Mouse (Mus musculus): Measurements from ENCODE around the gene 2310050C09Rik.

2310050C09Rik gene

DNA sequence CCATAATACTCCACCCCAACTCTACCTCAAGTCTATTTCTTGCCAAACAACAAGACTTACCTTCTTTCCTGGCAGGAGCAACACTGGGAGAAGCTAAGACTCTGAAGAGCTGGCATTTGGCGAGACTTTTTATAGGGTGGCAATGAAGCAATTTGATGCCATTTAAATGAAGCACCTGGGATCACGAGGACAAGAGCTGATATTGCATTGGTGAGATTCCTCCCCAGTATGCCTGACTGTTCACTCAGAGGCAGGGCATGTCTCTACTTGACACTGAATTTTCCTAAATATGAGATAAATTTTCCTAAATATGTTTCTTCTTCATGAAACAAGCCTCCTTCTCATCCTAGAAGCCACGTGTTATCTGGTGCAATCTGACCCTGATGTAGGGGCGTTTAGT lies at the start of gene 2310050C09Rik:
2310050C09Rik (minus strand) TSS at position 101 of the 400 bp plus-strand sequence.
- no peak for DNase-seq

DNA sequence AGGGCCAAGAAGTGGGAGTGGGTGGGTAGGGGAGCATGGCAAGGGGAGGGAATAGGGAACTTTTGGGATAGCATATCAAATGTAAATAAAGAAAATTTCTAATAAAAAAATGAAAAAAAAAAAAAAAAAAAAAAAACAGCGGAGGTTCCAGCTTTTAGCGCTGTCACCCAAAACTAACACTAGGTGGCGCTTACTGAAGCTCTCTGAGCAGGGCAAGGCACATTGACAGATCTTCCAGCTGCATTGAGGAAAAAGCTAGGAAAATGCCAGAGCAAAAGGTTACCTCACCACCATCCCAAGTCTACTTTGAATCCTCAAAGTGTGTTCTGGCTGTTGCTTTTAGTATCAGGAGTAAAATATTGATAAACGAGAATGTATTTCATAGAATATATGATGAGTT lies 37.6 kb upstream of the 2310050C09Rik start:
- no peak for DNase-seq

DNA sequence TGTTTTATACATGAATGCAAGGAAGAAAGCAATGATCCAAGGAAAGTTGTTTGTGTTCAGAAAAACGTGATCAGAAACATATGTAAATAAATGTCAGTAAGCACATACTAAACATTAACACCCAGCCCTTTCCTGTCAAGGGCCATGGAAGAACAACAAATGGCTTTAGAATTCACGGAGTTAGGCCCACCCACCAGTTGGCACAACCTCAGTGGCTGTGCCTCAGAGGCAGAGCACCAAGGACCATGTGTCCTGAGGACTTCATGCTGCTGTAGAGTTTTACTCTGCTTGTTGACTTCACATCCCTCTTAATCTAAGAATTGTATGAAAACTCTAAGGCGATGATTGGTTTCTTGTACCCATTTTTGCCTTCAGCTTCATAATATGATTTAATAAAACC lies 35.2 kb upstream of the 2310050C09Rik start:
- DNase-seq = no peak

DNA sequence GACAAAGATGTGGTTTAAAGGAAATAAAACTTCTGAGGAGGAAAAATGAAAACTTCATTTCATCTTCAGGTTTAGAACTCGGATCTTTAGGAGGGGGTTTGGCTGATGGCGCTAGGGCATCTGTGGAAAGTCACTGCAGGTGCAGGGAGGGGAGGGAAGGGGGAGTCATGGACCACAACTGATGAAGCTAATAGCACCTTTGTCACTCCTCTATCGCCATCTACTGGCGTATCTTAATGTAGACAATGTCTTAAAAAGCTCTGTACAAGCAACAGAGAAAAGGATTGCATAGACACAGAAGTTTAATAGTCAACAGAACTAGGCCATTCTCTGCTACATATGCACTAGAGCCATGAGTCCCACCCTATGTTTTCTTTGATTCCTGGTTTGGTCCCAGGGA lies 33.6 kb upstream of the 2310050C09Rik start:
- DNase-seq = no peak

DNA sequence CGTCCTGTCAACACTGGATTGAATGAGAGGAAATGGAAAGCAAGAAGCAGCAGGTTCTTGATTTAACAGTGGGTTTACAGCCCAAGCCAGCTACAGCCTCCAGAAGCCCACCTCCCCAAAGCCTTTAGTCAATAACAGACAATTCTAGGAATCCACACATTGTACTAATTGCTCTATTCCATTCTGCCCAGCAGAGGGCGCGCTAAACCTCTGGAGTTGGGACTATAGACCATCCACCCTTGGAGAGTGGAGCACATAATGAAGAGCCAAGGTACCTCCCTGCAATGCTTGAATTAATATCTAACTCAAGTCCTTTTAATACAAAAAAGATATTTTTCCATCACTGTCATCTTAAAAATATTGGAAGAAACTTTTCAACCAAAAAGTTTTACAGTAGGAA lies 33.0 kb upstream of the 2310050C09Rik start:
- no peak for DNase-seq

DNA sequence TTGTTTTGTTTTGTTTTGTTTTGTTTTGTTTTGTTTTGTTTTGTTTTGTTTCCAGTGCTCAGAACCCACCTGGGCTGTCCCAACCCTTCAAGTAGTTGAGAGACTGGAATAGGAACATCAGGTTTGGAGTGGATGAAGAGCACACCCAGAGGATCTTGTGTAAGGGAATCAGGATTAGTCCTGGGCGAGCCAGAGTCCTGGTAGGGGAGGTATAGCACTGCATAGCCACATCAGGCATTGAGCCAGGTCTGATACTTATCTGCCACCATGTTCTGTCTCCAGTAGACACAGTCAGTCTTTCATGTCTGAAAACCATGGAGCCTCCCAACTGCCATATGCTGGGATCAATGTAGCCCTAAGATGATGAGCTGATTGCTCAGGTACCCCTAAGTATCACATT lies 24.5 kb upstream of the 2310050C09Rik start:
- no peak for DNase-seq

DNA sequence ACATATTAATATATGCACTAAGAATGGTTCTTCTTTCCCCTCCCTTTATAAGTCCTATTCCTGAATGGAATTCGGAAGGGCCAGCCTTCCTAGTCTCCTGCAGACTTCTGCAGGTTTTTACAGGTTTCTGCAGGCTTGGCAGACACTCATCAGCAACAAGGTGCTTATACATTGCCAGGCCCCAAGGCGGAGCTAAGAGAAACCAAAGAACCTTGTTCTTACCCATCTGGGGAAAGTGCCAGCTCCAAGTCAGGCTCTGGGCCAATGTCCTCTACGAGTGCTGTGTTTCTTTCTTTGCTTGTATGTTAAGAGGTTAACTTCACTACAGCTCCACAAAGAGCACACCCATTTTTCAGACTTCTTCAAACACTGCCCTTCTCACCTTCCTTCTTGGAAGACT lies 24.0 kb upstream of the 2310050C09Rik start:
- no peak for DNase-seq

DNA sequence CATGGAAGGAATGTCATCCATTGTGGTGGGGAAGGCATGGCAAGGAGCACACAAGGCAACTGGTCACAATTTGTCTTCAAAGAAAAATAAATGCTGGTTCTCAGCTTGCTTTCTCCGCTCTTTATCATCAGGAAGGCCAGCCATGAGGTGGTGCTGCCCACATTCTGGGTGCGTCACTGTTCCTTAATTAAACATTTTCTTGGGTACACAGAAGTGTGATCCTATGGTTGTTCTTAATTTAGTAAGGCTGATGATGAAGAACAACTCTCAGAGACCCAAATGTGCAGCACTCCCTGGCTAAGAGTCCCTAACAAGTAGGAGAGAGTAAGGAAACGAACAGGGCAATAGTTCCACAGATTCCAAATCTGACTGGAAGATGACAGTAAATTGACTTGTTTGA lies 4.2 kb upstream of the 2310050C09Rik start:
- no peak for DNase-seq

DNA sequence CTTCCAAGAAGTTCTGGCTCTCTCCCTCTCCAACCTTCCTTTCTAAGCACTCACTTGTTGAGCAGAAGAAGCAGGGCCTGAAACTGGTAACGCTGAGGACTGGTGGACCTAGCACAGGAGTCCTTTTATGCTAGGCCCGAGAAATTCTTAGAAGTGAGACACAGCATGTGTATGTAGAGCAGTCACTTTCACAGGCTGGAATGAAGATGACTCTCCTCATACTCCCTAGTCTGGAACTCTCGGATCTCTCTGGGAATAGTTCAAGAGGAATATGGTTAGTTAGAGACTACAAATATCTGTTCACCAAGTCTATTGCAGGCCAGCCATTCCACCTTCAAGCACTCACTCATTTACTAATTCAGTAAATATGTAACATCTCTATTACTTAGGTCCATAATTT lies 18.8 kb downstream of the 2310050C09Rik start, which contains the start of gene Lce1l:
Lce1l (minus strand) TSS at position 101 of the 400 bp plus-strand sequence.
- DNase-seq = no peak

DNA sequence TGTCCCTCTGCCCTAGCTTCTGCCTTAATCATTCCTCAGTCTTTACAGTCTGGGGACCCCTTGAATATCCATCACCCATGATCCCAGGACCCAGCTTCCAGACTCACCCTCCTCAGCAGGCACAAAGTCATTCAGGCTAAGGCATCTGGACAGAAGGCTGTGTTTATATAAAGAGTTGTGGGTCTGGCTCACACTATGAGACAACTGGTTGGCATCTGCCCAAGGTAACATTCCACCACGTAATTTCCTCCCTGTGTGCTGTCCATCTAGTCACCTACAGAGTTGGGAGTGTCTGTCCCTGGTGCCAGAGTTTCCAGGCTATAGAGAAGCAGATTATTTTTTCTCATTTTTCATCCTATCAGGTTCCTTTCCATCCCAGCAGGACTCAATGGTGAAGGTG lies 42.9 kb downstream of the 2310050C09Rik start, which contains the start of gene Kprp:
Kprp (minus strand) TSS at position 140 of the 400 bp plus-strand sequence.
- DNase-seq = no peak

DNA sequence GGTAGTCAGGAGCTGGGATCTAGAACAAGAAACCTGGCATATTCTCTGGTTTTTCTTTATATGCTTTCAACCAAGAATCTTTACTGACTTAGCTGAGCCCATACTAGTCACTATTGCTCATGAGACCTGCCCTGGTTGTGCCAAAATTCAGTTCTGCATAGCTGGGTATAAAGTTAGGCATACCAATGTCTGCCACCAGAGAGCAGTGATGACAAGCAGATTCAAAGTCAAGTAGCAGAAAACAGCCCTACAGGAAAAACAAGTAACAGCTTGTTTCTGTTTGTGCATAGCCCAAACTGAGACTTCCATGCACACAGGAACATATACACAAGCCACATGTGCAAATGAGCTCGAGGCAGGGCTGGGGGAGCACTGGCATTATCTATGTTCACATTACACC lies 44.2 kb downstream of the 2310050C09Rik start:
- DNase-seq = no peak

Measured in thymus, postnatal 36 days (tissue).